Mouse (Mus musculus): ENCODE results near the gene Nkx1-2.

DNA sequence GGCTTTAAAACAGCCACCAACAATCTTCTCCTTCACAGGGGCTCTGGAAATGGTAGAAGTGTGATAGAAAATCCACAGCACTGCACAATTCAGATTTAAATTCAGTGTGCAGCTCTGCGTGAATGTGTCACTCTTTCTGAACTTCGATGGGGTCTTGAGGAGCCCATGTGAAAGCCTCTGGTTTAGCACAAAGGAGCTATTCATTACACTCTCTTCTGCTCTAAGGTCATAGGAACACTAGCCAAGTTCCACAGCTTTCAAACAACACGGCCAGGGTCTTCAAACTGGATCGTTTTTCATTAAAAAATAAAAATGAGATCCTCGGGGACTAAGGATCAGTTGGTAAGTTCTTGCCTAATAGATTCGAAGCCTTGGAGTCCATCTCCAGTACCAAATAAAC lies 26.2 kb downstream of the Nkx1-2 start:
- TF ChIP-seq CTCF (IDR thresholded peaks at IDR 0.05; ENCODE audit: low read depth) (no peak), EP300 (IDR thresholded peaks at IDR 0.05; ENCODE audit: low read depth) (no peak)

Measured in liver, embryonic 14.5 days (tissue).